ENCODE assay signal across 1 mouse cellular context in the genomic region with DNA sequence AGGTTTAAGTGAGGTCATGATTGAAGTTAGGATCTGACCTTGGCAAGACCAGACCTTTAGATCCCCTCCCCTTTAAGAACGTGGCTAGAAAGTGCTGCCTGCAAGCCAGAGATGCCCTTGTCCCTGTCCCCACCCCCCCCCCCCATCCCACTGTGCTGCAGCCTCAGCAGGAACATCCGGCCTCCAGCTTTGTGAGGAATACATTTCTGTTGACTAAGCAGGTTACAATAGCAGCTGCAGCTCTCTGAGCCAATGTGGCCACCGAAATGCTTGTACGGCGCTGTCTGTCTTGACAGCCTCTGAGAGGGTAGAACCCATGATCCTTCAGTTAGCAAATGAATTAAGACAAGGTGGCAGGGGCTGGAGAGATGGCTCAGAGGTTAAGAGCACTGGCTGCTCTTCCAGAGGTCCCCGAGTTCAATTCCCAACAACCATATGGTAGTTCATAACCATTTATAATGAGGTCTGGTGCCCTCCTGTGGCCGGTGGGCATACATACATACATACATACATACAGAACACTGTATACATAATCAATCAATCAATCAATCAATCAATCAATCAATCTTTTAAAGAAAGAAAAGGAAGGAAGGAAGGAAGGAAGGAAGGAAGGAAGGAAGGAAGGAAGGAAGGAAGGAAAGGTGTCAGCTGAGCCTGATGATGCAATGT.
A peak's percentile ranks its signal among the peaks of the same experiment; 100 is the strongest.
TF ChIP-seq lines count a peak whose summit lies in the region.

No protein-coding gene starts in this region.

TF ChIP-seq in MEL, 35 proteins besides CTCF, POLR2A, EP300 and RAD21:
- TF ChIP-seq MEF2A (IDR thresholded peaks at IDR 0.05; ENCODE audit: extremely low read depth, insufficient replicate concordance, low read depth, low read length, poor library complexity, severe bottlenecking) = no peak
- TF ChIP-seq SMC3 (IDR thresholded peaks at IDR 0.05; ENCODE audit: low read depth, low read length) = peak; percentile 55
